Mouse (Mus musculus) lung, adult 2 months (tissue): Measurements from ENCODE around the gene Crtam. TPM values are rescaled to one million over a fixed set of nuclear protein-coding genes. Genes with fewer than 3 reads are reported as not detected.

ENCODE experiments used
- DNase-seq: peaks from one replicate; pipeline ENCODE4 v3.0.0; 2022
- H3K4me1 ChIP-seq: fragments of 200-500 bp; 2 replicates; pipeline ENCODE4 v1.6.1; 2011; ENCODE audit warnings: low read length; ENCODE audit not compliant: control insufficient read depth, insufficient read depth
- H3K4me3 ChIP-seq: fragments of 200-500 bp; replicated peaks from 2 replicates; pipeline ENCODE3; 2011; ENCODE audit warnings: low read depth, mild to moderate bottlenecking, control low read depth, low read length; ENCODE audit errors: extremely low read depth
- CTCF ChIP-seq: fragments of 200-500 bp; IDR thresholded peaks from 2 replicates; pipeline ENCODE4 v1.5.1; 2011; ENCODE audit warnings: mild to moderate bottlenecking, low read length, control low read depth; ENCODE audit not compliant: insufficient read depth
- POLR2A ChIP-seq: fragments of 200-500 bp; IDR thresholded peaks from 2 replicates; pipeline ENCODE4 v1.6.1; 2011; ENCODE audit warnings: low read depth, mild to moderate bottlenecking, control low read depth, low read length, borderline replicate concordance; ENCODE audit errors: extremely low read depth
- WGBS: fragments of 180-500 bp; shearing (Covaris S2); methylation state at CpG from one replicate; pipeline ENCODE4 v1.1.7; 2018; 5-methylcytosine and 5-hydroxymethylcytosine counted together
- polyA plus RNA-seq: library from polyadenylated mRNA; depleted of rRNA; stranded (reverse); fragments of >200 nt; gene quantifications from 2 replicates; pipeline ENCODE4 v1.2.3, GENCODE M21; 2012

Crtam gene
- polyA plus RNA-seq, 1 experiment = 0.18 TPM

- no peak for TF ChIP-seq CTCF
- TF ChIP-seq POLR2A = no peak
- no peaks in the 10 kb centered on the region for H3K4me1 ChIP-seq
- no peak for DNase-seq
- H3K4me3 ChIP-seq = no peak overlapping the region
- 87% methylated on average over 3 of the region's 3 CpGs for WGBS
These were observed 37.0 kb upstream of the Crtam start for GRCm38 (mm10) chr9:41041404-41041803.

DNA sequence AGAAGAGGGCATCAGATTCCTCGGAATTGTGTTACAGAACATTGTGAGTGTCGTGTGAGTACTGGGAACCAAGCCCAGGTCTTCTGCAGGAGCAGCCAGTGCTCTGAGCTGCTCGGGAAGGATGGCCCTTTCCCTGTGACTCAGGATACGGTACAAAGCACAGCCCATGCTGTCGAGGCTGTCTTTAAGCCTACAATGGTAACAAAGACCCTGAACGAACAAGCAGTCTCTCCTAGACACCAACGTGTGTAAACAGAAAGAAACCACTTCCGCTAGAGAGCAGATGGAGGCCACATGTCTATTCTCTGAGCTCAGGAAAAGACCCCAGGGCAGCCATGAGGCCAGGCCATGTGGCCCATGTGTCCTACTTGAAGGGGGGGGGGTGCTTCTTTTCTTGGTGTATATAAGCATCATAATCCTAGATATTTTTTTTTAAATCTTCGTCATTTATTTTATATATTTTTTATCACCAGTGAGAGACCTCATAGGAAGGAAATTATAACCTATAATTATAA, 33.8 kb upstream of the Crtam start:
- DNase-seq = no peak
- Histone ChIP-seq H3K4me3 (no peak overlapping the region), H3K4me1 (no peaks in the 10 kb centered on the region)
- 60% methylated on average over 9 of the region's 9 CpGs for WGBS
- TF ChIP-seq POLR2A = no peak
- TF ChIP-seq CTCF = no peak

DNA sequence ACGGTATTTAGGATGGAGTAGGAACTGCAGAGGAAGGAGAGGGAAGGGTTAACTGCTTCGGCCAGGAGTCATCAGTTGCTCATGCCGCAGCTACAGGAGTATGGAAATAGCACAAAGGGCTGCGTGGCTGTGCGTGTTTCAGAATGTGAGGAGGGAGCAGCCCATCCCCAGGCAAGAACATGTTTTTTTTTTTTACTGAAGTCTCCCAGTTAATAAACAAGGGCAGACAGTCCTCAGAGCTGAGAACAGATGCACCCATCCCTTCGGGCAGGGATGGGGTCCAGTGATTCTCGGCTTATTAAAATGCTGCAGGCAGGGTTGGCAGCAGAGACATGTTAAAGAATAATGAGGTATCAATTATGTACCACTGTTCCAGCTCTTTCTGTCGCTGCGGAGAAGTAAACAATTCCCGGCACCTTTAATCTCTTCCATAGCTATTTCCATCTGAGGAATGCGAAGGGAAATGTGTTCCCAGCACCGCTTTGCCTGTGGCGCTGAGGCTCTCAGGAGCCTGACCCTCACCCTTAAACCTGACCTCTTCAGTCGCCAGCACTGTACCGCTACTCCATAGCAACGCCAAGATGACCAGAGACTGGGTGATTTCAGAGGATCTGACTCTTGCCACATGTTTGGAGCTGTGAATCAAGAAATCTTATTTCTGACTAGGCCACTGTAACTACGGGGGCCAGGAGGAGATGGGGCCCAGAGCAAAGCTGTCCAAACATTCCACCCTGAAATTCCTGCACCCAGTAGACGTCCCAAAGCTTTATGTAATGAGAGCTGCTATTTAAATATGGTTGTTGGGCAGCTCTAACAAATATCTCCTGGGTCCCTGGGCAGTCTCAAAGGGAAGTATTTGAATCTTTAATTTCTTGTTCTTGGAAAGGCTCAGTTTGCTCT, 27.4 kb upstream of the Crtam start:
- no peak for DNase-seq

GRCm38 (mm10) chr9:41029827-41030226, 25.4 kb upstream of the Crtam start:
- H3K4me3 ChIP-seq = no peak overlapping the region
- TF ChIP-seq POLR2A (no peak), CTCF (no peak)
- DNase-seq = no peak
- WGBS = 84% methylated on average over 6 of the region's 6 CpGs
- no peaks in the 10 kb centered on the region for H3K4me1 ChIP-seq

More for the DNA sequence above, 27.4 kb upstream of the Crtam start:
- TF ChIP-seq POLR2A (no peak), CTCF (no peak)
- no peak overlapping the region for H3K4me3 ChIP-seq
- no peaks in the 10 kb centered on the region for H3K4me1 ChIP-seq
- WGBS = 37% methylated on average over 18 of the region's 18 CpGs

DNA sequence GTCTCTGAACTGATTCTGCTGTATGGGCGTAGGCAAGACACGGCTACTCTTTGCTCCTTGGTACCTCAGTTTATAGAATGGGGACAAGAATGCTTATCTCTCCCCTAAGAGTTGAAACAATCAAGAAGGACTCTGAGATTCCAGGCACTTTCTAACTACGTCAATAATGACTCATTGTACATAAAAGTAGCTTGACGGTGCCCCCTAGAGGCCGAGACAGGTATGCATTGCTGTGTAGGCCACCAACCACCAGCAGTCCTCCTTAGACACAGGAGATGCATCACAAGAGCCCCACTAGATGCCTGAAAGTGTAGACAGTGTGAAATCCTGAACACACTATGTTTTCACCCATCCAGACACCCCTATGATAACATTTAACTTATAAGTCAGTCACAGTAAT, 24.0 kb upstream of the Crtam start:
- DNase-seq = peak; percentile 23
- 41% methylated on average over 5 of the region's 5 CpGs for WGBS
- TF ChIP-seq POLR2A (no peak), CTCF (peak; percentile 54)

DNA sequence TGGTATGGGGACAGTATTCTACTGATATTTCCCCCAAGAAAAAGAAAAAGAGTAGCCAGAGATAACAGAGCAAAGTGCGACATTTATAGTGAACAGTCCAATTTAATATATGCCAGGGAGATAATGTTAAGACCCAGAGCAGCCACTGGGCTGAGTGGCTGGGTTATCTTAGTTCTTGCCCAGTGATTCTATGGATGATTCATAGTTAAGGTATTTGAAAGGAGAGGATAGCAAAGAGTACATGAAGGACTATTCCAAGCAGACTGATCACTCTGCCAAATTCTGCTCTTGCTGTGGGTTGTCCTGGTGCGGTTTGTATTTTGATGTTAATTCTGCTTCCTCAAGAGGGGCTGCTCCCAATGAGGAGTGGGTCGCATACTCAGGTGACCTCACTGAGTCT, 17.3 kb upstream of the Crtam start:
- H3K4me3 ChIP-seq = no peak overlapping the region
- WGBS = 77% methylated on average over 3 of the region's 3 CpGs
- H3K4me1 ChIP-seq = no peaks in the 10 kb centered on the region
- no peak for TF ChIP-seq POLR2A
- TF ChIP-seq CTCF = no peak
- DNase-seq = no peak

More for the DNA sequence above, 24.0 kb upstream of the Crtam start:
- Histone ChIP-seq H3K4me3 (no peak overlapping the region), H3K4me1 (no peaks in the 10 kb centered on the region)

- TF ChIP-seq CTCF (no peak), POLR2A (no peak)
- H3K4me3 ChIP-seq = no peak overlapping the region
- 79% methylated on average over 3 of the region's 3 CpGs for WGBS
- no peaks in the 10 kb centered on the region for H3K4me1 ChIP-seq
- no peak for DNase-seq
These were observed 16.1 kb upstream of the Crtam start for GRCm38 (mm10) chr9:41020486-41020885.

- H3K4me1 ChIP-seq = no peaks in the 10 kb centered on the region
- TF ChIP-seq CTCF (no peak), POLR2A (no peak)
- DNase-seq = no peak
- no peak overlapping the region for H3K4me3 ChIP-seq
- 73% methylated on average over 4 of the region's 4 CpGs for WGBS
These were observed 10.1 kb upstream of the Crtam start for GRCm38 (mm10) chr9:41014512-41014911.

DNA sequence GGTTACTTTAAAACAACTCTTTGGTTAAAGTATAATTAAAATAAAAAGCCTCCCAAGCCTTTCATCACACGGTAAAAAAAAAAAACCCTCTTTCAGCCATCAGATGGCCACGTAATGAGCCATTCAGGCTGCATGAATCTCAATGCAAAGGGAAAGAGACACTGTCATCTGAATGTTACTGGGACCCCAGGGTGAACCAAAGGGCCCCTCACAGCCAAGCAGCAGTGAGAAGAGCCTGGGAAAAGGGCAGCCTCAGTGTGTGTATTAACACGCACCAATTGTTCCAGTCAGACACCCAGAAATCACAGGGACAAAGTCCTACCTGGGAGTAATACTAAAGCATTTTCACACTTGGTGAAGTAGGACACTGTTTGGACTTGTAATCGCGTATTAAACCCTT, 8.0 kb upstream of the Crtam start:
- TF ChIP-seq POLR2A = no peak
- no peak for TF ChIP-seq CTCF
- WGBS = 90% methylated on average over 5 of the region's 5 CpGs
- Histone ChIP-seq H3K4me3 (no peak overlapping the region), H3K4me1 (no peaks in the 10 kb centered on the region)
- DNase-seq = no peak
